Mouse (Mus musculus): Measurements from ENCODE around the gene Yap1.

DNA sequence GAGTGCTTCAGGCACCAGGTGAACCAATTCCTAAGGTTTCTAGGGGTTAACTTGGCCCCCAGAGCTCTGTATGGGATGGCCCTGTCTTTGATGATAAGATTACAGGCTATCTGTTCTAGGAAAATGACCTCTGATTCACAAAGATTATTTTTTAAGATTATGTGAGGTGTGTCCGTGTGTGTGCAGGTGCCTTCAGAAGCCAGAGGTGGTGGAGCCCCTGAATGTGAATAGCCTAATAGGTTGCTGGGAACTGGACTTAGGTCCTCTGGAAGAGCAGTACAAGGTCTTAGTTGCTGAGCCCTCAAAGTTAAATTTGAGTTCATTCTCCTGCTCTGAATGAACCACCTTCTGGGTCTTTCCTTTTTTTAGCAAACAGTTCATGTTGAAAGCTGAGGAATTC lies 29.7 kb upstream of the Yap1 start:
- TF ChIP-seq CTCF (IDR thresholded peaks at IDR 0.05; ENCODE audit: extremely low read depth, insufficient read depth, low read length) (no peak), POLR2A (IDR thresholded peaks at IDR 0.05; ENCODE audit: extremely low read depth, insufficient read depth, low read length) (no peak)

Measured in cortical plate, adult 2 months (tissue).